Mouse (Mus musculus) fat pad, adult 2 months (tissue): Measurements from ENCODE around the gene Rap1gap.

Source experiments
- DNase-seq: peaks from one replicate; pipeline ENCODE4 v3.0.0-alpha.2; 2011; ENCODE audit warnings: low read depth, low spot score; ENCODE audit errors: extremely low read depth

The Rap1gap gene

GRCm38 (mm10) chr4:137721563-137721962 is 57.0 kb downstream of the Rap1gap start:
- no peak for DNase-seq

GRCm38 (mm10) chr4:137722230-137722629 is 57.7 kb downstream of the Rap1gap start:
- DNase-seq = no peak

- no peak for DNase-seq
Observed at GRCm38 (mm10) chr4:137722692-137723427, 58.3 kb downstream of the Rap1gap start.

- DNase-seq = no peak
Observed at GRCm38 (mm10) chr4:137723527-137723926, 59.0 kb downstream of the Rap1gap start.

GRCm38 (mm10) chr4:137724212-137724611 is 59.7 kb downstream of the Rap1gap start:
- DNase-seq = no peak

GRCm38 (mm10) chr4:137724766-137725165 is 60.2 kb downstream of the Rap1gap start:
- no peak for DNase-seq

- no peak for DNase-seq
Observed at GRCm38 (mm10) chr4:137725541-137726145, 61.1 kb downstream of the Rap1gap start.

- no peak for DNase-seq
Observed at GRCm38 (mm10) chr4:137726739-137727505, 62.4 kb downstream of the Rap1gap start.

GRCm38 (mm10) chr4:137727506-137728187 is 63.1 kb downstream of the Rap1gap start:
- DNase-seq = no peak

- no peak for DNase-seq
Observed at GRCm38 (mm10) chr4:137728399-137729154, 64.1 kb downstream of the Rap1gap start.

GRCm38 (mm10) chr4:137729155-137729855 is 64.8 kb downstream of the Rap1gap start:
- no peak for DNase-seq

- no peak for DNase-seq
Observed at GRCm38 (mm10) chr4:137730134-137730533, 65.6 kb downstream of the Rap1gap start.

- DNase-seq = no peak
Observed at GRCm38 (mm10) chr4:137730757-137731156, 66.2 kb downstream of the Rap1gap start.

- DNase-seq = no peak
Observed at GRCm38 (mm10) chr4:137731891-137732290, 67.4 kb downstream of the Rap1gap start.

GRCm38 (mm10) chr4:137732361-137732760 is 67.8 kb downstream of the Rap1gap start:
- no peak for DNase-seq

- peak; percentile 30 for DNase-seq
Observed at GRCm38 (mm10) chr4:137732962-137733361, 68.4 kb downstream of the Rap1gap start.

- DNase-seq = peak; percentile 19
Observed at GRCm38 (mm10) chr4:137733459-137733858, 68.9 kb downstream of the Rap1gap start.

- no peak for DNase-seq
Observed at GRCm38 (mm10) chr4:137736220-137736701, 71.7 kb downstream of the Rap1gap start.

GRCm38 (mm10) chr4:137737760-137738159 is 73.2 kb downstream of the Rap1gap start:
- no peak for DNase-seq
